Mouse (Mus musculus): Measurements from ENCODE around the gene Dtnb. TPM values are rescaled to one million over a fixed set of nuclear protein-coding genes. Genes with fewer than 3 reads are reported as not detected.

Dtnb gene
- polyA plus RNA-seq, 1 experiment from 2014 or later, result 32.0 TPM

- no peaks in the 10 kb centered on the region for H3K36me3 ChIP-seq
- no peak overlapping the region for H3K4me2 ChIP-seq
- no peak for ATAC-seq (ENCODE audit: borderline replicate concordance, extremely low read depth, low FRiP score, low TSS enrichment)
- H3K9me3 ChIP-seq, result no peaks in the 10 kb centered on the region
- H3K4me3 ChIP-seq, result no peak overlapping the region
- peak overlapping the region; percentile 75 for H3K27ac ChIP-seq
- 69% methylated on average over 2 of the region's 2 CpGs for WGBS
- no peak overlapping the region for H3K9ac ChIP-seq
- H3K4me1 ChIP-seq, result peaks cover 93% of the 10 kb centered on the region
- no peaks in the 10 kb centered on the region for H3K27me3 ChIP-seq
These were observed 212.1 kb downstream of the Dtnb start for GRCm38 (mm10) chr12:3784258-3784657.

GRCm38 (mm10) chr12:3784729-3785128 lies 212.5 kb downstream of the Dtnb start:
- Histone ChIP-seq H3K4me1 (peaks cover 88% of the 10 kb centered on the region), H3K4me3 (no peak overlapping the region), H3K36me3 (no peaks in the 10 kb centered on the region), H3K27me3 (no peaks in the 10 kb centered on the region), H3K27ac (peak overlapping the region; percentile 75), H3K4me2 (no peak overlapping the region), H3K9ac (no peak overlapping the region), H3K9me3 (no peaks in the 10 kb centered on the region)
- 52% methylated on average over 4 of the region's 4 CpGs for WGBS
- ATAC-seq (ENCODE audit: borderline replicate concordance, extremely low read depth, low FRiP score, low TSS enrichment), result no peak

- no peak overlapping the region for H3K4me3 ChIP-seq
- H3K4me2 ChIP-seq, result no peak overlapping the region
- no peaks in the 10 kb centered on the region for H3K27me3 ChIP-seq
- peaks cover 71% of the 10 kb centered on the region for H3K4me1 ChIP-seq
- H3K36me3 ChIP-seq, result no peaks in the 10 kb centered on the region
- no peak for ATAC-seq (ENCODE audit: borderline replicate concordance, extremely low read depth, low FRiP score, low TSS enrichment)
- no peaks in the 10 kb centered on the region for H3K9me3 ChIP-seq
- WGBS, result 49% methylated on average over 3 of the region's 3 CpGs
- no peak overlapping the region for H3K9ac ChIP-seq
- H3K27ac ChIP-seq, result peak overlapping the region; percentile 89
These were observed 214.9 kb downstream of the Dtnb start for GRCm38 (mm10) chr12:3787041-3787440.

GRCm38 (mm10) chr12:3787541-3787940 lies 215.4 kb downstream of the Dtnb start:
- Histone ChIP-seq H3K4me3 (no peak overlapping the region), H3K4me1 (peaks cover 69% of the 10 kb centered on the region), H3K27ac (peak overlapping the region; percentile 89), H3K36me3 (no peaks in the 10 kb centered on the region), H3K27me3 (no peaks in the 10 kb centered on the region), H3K4me2 (peak overlapping the region; percentile 19; the same call in 1 of the 2 replicates), H3K9ac (no peak overlapping the region), H3K9me3 (no peaks in the 10 kb centered on the region)
- peak; percentile 72 for ATAC-seq (ENCODE audit: borderline replicate concordance, extremely low read depth, low FRiP score, low TSS enrichment)
- 33% methylated on average over 1 of the region's 1 CpGs for WGBS

GRCm38 (mm10) chr12:3788421-3789051 lies 216.4 kb downstream of the Dtnb start:
- no peaks in the 10 kb centered on the region for H3K9me3 ChIP-seq
- H3K27ac ChIP-seq, result peak overlapping the region; percentile 89
- H3K4me3 ChIP-seq, result no peak overlapping the region
- no peaks in the 10 kb centered on the region for H3K27me3 ChIP-seq
- no peaks in the 10 kb centered on the region for H3K36me3 ChIP-seq
- peak; percentile 56; the same call in 1 of the 2 replicates for ATAC-seq (ENCODE audit: borderline replicate concordance, extremely low read depth, low FRiP score, low TSS enrichment)
- WGBS, result 26% methylated on average over 5 of the region's 5 CpGs
- peaks cover 59% of the 10 kb centered on the region for H3K4me1 ChIP-seq
- 0 out of 2 replicates have a peak overlapping the region, but pooled peaks have one; percentile 11 for H3K9ac ChIP-seq
- no peak overlapping the region for H3K4me2 ChIP-seq

- no peaks in the 10 kb centered on the region for H3K36me3 ChIP-seq
- 62% methylated on average over 5 of the region's 5 CpGs for WGBS
- no peak overlapping the region for H3K27ac ChIP-seq
- no peak overlapping the region for H3K4me2 ChIP-seq
- ATAC-seq (ENCODE audit: borderline replicate concordance, extremely low read depth, low FRiP score, low TSS enrichment), result no peak
- H3K9ac ChIP-seq, result no peak overlapping the region
- peaks cover 48% of the 10 kb centered on the region for H3K4me1 ChIP-seq
- no peak overlapping the region for H3K4me3 ChIP-seq
- H3K27me3 ChIP-seq, result no peaks in the 10 kb centered on the region
- H3K9me3 ChIP-seq, result no peaks in the 10 kb centered on the region
These were observed 217.5 kb downstream of the Dtnb start for GRCm38 (mm10) chr12:3789626-3790185.

GRCm38 (mm10) chr12:3791257-3791656 lies 219.1 kb downstream of the Dtnb start:
- no peak; the same call in 1 of the 2 replicates for ATAC-seq (ENCODE audit: borderline replicate concordance, extremely low read depth, low FRiP score, low TSS enrichment)
- Histone ChIP-seq H3K27ac (no peak overlapping the region), H3K4me1 (peaks cover 35% of the 10 kb centered on the region), H3K36me3 (no peaks in the 10 kb centered on the region), H3K9me3 (no peaks in the 10 kb centered on the region), H3K4me2 (peak overlapping the region; percentile 60), H3K4me3 (peak overlapping the region; percentile 39; the same call in 1 of the 2 replicates), H3K27me3 (no peaks in the 10 kb centered on the region), H3K9ac (no peak overlapping the region)
- WGBS, result 30% methylated on average over 7 of the region's 7 CpGs

- H3K27ac ChIP-seq, result 0 out of 2 replicates have a peak overlapping the region, but pooled peaks have one; percentile 34
- peak; percentile 78 for ATAC-seq (ENCODE audit: borderline replicate concordance, extremely low read depth, low FRiP score, low TSS enrichment)
- no peaks in the 10 kb centered on the region for H3K9me3 ChIP-seq
- no peaks in the 10 kb centered on the region for H3K36me3 ChIP-seq
- under 1% methylated on average over 22 of the region's 22 CpGs for WGBS
- peak overlapping the region; percentile 29 for H3K9ac ChIP-seq
- peak overlapping the region; percentile 39 for H3K4me3 ChIP-seq
- H3K27me3 ChIP-seq, result no peaks in the 10 kb centered on the region
- peak overlapping the region; percentile 60 for H3K4me2 ChIP-seq
- H3K4me1 ChIP-seq, result peaks cover 32% of the 10 kb centered on the region
These were observed 219.6 kb downstream of the Dtnb start for GRCm38 (mm10) chr12:3791732-3792131.

GRCm38 (mm10) chr12:3792248-3792647 lies 220.1 kb downstream of the Dtnb start:
- WGBS, result 12% methylated on average over 8 of the region's 8 CpGs
- Histone ChIP-seq H3K4me1 (peaks cover 27% of the 10 kb centered on the region), H3K36me3 (no peaks in the 10 kb centered on the region), H3K9ac (peak overlapping the region; percentile 29), H3K27ac (0 out of 2 replicates have a peak overlapping the region, but pooled peaks have one; percentile 34), H3K4me2 (peak overlapping the region; percentile 60), H3K9me3 (no peaks in the 10 kb centered on the region), H3K27me3 (no peaks in the 10 kb centered on the region), H3K4me3 (peak overlapping the region; percentile 39)
- ATAC-seq (ENCODE audit: borderline replicate concordance, extremely low read depth, low FRiP score, low TSS enrichment), result no peak

GRCm38 (mm10) chr12:3795569-3795968 lies 223.4 kb downstream of the Dtnb start:
- no peak overlapping the region for H3K4me2 ChIP-seq
- H3K27ac ChIP-seq, result no peak overlapping the region
- no peak overlapping the region for H3K9ac ChIP-seq
- no peaks in the 10 kb centered on the region for H3K27me3 ChIP-seq
- no peaks in the 10 kb centered on the region for H3K36me3 ChIP-seq
- ATAC-seq (ENCODE audit: borderline replicate concordance, extremely low read depth, low FRiP score, low TSS enrichment), result no peak
- no peaks in the 10 kb centered on the region for H3K9me3 ChIP-seq
- H3K4me1 ChIP-seq, result peaks cover 10% of the 10 kb centered on the region
- no peak overlapping the region for H3K4me3 ChIP-seq
- 37% methylated on average over 4 of the region's 4 CpGs for whole genome bisulfite sequencing

GRCm38 (mm10) chr12:3799551-3799950 lies 227.4 kb downstream of the Dtnb start:
- no peak overlapping the region for H3K4me3 ChIP-seq
- H3K4me1 ChIP-seq, result no peaks in the 10 kb centered on the region
- no peak overlapping the region for H3K4me2 ChIP-seq
- no peaks in the 10 kb centered on the region for H3K36me3 ChIP-seq
- no peak overlapping the region for H3K27ac ChIP-seq
- 76% methylated on average over 1 of the region's 1 CpGs for WGBS
- H3K9ac ChIP-seq, result no peak overlapping the region
- H3K9me3 ChIP-seq, result no peaks in the 10 kb centered on the region
- no peak for ATAC-seq (ENCODE audit: borderline replicate concordance, extremely low read depth, low FRiP score, low TSS enrichment)
- no peaks in the 10 kb centered on the region for H3K27me3 ChIP-seq

- Histone ChIP-seq H3K9ac (peak within 1 kb of the TSS; percentile 89), H3K27me3 (no peaks in the 10 kb centered on the region), H3K4me3 (peak within 1 kb of the TSS; percentile 91), H3K36me3 (no peaks in the 10 kb centered on the region), H3K27ac (peak within 1 kb of the TSS; percentile 97), H3K4me1 (peaks cover 34% of the 10 kb centered on the region), H3K4me2 (peak within 1 kb of the TSS; percentile 61), H3K9me3 (no peaks in the 10 kb centered on the region)
- WGBS, result 11% methylated on average over 4 of the region's 4 CpGs
- ATAC-seq (ENCODE audit: borderline replicate concordance, extremely low read depth, low FRiP score, low TSS enrichment), result no peak
These were observed 233.7 kb downstream of the Dtnb start, which contains the start of gene Dnmt3a for GRCm38 (mm10) chr12:3805852-3806251. Gene Dnmt3a, plus strand, starts transcription at chr12:3806007.
